Mouse (Mus musculus) urinary bladder, postnatal 4 days (tissue): ENCODE measurements around the gene Olfr802.

Source experiments
- DNase-seq, 2 experiments: peaks; one replicate each; pipeline ENCODE4 v3.0.0; 2021 to 2022; ENCODE audit warnings: low spot score in 2 of 2

Gene Olfr802

DNA sequence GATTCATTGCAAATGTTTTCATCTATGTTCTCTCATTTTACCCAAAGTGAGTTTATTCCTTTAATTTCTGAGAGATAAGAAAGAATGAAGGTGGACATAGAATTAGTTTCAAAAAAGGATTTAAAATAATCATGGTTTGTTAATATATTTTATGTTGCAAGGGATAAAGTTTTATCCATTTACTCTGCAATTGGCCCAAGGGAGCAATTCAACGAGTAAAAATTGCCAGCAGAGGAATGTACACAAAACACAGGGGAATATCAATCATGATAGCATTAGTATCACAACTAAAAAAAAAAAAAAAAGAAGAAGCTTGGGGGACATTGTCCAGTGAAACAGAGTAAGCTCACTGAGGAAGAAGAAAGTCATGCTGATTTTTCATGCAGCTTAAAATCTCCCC is at the start of gene Olfr802:
TSS of gene Olfr802 (minus strand) at position 101 of the 400 bp plus-strand sequence.
- DNase-seq = no peak

- no peak for DNase-seq
These were observed 41.3 kb upstream of the Olfr802 start, which contains the start of gene Olfr805 for GRCm38 (mm10) chr10:129729275-129729674. Olfr805 (minus strand) TSS chr10:129729375.

GRCm38 (mm10) chr10:129702910-129703309 is 14.9 kb upstream of the Olfr802 start, which contains the start of gene Olfr804:
Olfr804 (plus strand) TSS chr10:129703210.
- DNase-seq = no peak

DNA sequence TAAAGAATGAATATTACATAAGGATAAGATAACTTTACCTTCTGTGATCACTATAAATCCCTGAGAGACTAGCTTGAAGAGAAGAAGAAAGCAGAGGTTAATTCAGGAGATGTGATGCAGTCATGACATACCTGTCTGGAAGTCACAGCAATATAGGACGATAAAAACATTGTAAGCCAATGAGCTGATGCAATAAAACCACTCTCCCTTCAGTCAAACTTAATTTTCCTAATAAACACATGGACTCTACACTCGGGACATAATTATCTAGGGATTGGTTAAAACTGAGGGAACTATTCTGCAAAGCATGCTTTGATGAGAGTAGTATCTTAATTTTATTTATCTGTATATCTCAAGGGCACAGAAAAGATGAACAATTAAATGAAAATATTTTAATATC is 6.2 kb upstream of the Olfr802 start, which contains the start of gene Olfr803:
TSS of gene Olfr803 (minus strand) at position 101 of the 400 bp plus-strand sequence.
- no peak for DNase-seq

GRCm38 (mm10) chr10:129673765-129674164 is 14.2 kb downstream of the Olfr802 start, which contains the start of gene Olfr801:
Olfr801 (minus strand) TSS chr10:129673865.
- DNase-seq = no peak

DNA sequence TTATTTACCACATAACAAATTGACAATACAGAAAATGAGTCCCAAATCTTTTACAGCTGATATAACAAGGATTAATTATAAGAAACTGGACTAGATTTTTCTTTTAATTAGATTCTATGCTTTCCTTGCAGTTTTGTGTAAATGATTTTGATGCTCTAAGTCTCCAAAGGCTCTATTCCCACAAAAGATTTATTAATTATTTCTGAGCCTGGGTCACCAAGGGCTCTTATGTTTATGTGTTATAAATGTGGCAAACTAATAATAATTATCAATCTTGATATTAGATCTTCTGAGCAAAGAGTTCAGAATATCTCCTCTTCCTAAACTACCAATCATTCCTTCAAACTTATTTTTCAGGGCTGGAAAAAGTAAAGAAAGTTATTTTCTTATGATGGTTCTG is 30.6 kb downstream of the Olfr802 start, which contains the start of gene Olfr800:
TSS of gene Olfr800 (plus strand) at position 301 of the 400 bp plus-strand sequence.
- no peak for DNase-seq

DNA sequence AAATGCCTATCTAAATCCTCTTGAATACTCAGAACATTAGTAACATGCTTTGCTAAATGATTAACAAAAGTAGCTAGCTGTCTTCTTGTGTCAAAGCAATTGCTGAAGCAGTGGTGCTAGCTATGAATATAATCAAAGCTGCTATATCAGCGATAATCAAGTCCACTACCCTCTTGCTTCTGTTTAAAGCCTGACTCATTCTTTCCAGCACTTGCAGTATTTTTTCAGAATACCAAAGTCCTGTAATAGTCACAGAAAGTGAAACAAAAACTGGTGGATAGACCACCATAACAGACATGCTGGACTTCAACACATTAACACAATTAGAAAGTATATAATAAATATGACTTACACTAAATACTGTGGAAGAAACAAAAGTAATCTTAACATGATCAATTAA is 36.2 kb downstream of the Olfr802 start:
- no peak for DNase-seq

GRCm38 (mm10) chr10:129637184-129637583 is 50.8 kb downstream of the Olfr802 start, which contains the start of gene Olfr799:
Olfr799 (plus strand) TSS chr10:129637484.
- DNase-seq = no peak

DNA sequence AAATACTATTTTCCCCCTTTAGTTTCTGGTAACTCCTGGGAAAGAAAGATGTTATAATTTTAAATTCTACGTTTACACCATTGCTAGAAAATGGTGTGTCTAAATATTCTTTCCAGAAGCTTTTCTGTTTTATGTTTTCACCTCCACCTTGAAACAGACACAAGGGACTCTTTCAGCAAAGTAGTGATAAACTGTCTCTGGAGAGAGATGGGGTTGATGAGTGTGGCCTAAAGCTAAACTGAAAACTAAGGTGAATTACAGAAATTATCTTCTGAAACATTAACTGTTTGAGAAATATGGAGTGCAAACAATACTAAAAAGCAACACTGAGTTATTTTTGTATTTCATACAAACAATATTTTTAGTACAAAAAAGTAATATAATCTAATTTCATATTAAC is 60.1 kb downstream of the Olfr802 start, which contains the start of gene Olfr798:
TSS of gene Olfr798 (minus strand) at position 101 of the 400 bp plus-strand sequence.
- DNase-seq = no peak
